Mouse (Mus musculus): ENCODE data around the gene Slc24a3.

DNA sequence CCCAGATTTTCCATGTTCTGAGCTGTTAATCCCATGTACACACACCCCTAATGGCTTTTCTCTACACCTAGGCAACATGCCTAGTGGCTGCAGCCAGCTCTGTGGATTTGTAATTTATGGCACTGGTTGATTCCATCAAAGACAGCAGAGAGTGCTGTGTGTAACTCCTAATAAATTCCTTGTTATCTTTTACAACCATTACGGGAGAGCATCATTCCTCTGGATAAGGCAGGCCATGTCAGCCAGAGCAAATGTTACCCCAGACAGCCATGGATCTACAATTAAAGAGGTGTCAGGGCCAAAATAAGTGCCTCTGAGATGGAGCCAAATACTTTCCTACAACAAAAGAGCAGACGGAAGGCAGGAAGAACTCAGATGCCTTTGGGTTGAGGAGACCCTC is 49.0 kb downstream of the Slc24a3 start:
- TF ChIP-seq CTCF (IDR thresholded peaks at IDR 0.05; ENCODE audit: insufficient read depth, low read length): no peak
- no peak for TF ChIP-seq POLR2A (IDR thresholded peaks at IDR 0.05; ENCODE audit: borderline replicate concordance, extremely low read depth, low read depth, low read length)
